In genomic region chr9:71617363-71617762, GRCm38 (mm10) we compare ENCODE assay signal across 9 mouse cellular contexts. TPM values are rescaled to one million over a fixed set of nuclear protein-coding genes. Genes with fewer than 3 reads are reported as not detected.
DNase-seq lines count a peak whose midpoint lies in the region; ATAC-seq and TF ChIP-seq lines count a peak whose summit lies in the region.
"Had no signal": no experiment of that assay in that cellular context is flagged by ENCODE, and none has a peak within 500 bp of the region (broad histone marks: within the 10 kb centered on the region; RNA-seq: fewer than 3 reads in every experiment).

No protein-coding gene starts in this region.

- H3K27ac ChIP-seq in thymus, adult 2 months (ENCODE audit: control insufficient read depth, insufficient read depth, low read length): no peak overlapping the region
- no peak overlapping the region for H3K27ac ChIP-seq in midbrain, embryonic 11.5 days (ENCODE audit: low read depth, low read length)
- H3K27ac ChIP-seq: embryonic facial prominence, embryonic 12.5 days had no signal

- H3K36me3 ChIP-seq in thymus, adult 2 months (ENCODE audit: control insufficient read depth, insufficient read depth, low read length): no peaks in the 10 kb centered on the region
- H3K36me3 ChIP-seq in midbrain, embryonic 11.5 days (ENCODE audit: control insufficient read depth, insufficient read depth, low read length): no peaks in the 10 kb centered on the region
- H3K36me3 ChIP-seq: embryonic facial prominence, embryonic 12.5 days had no signal

- H3K27me3 ChIP-seq in thymus, adult 2 months (ENCODE audit: control insufficient read depth, insufficient read depth, low read length): no peaks in the 10 kb centered on the region
- no peaks in the 10 kb centered on the region for H3K27me3 ChIP-seq in midbrain, embryonic 11.5 days (ENCODE audit: control insufficient read depth, insufficient read depth, low read length)
- H3K27me3 ChIP-seq: embryonic facial prominence, embryonic 12.5 days had no signal

- no peaks in the 10 kb centered on the region for H3K4me1 ChIP-seq in thymus, adult 2 months (replicated peaks; ENCODE audit: control insufficient read depth, insufficient read depth, low read length)
- no peaks in the 10 kb centered on the region for H3K4me1 ChIP-seq in midbrain, embryonic 11.5 days (ENCODE audit: control insufficient read depth, insufficient read depth, low read length)
- H3K4me1 ChIP-seq: embryonic facial prominence, embryonic 12.5 days had no signal

- no peak overlapping the region for H3K4me3 ChIP-seq in thymus, adult 2 months (ENCODE audit: control insufficient read depth, insufficient read depth, low read length)
- no peak overlapping the region for H3K4me3 ChIP-seq in midbrain, embryonic 11.5 days (ENCODE audit: low read depth, low read length)
- H3K4me3 ChIP-seq: embryonic facial prominence, embryonic 12.5 days had no signal

- no peak overlapping the region for H3K9ac ChIP-seq in midbrain, embryonic 11.5 days (ENCODE audit: low read length)
- H3K9ac ChIP-seq: embryonic facial prominence, embryonic 12.5 days had no signal

- H3K4me2 ChIP-seq in midbrain, embryonic 11.5 days: no peak overlapping the region
- H3K4me2 ChIP-seq: embryonic facial prominence, embryonic 12.5 days had no signal

- H3K9me3 ChIP-seq in midbrain, embryonic 11.5 days (ENCODE audit: control insufficient read depth, low read length): no peaks in the 10 kb centered on the region
- H3K9me3 ChIP-seq: embryonic facial prominence, embryonic 12.5 days had no signal

- peak; percentile 65; the same call in 1 of the 2 replicates for TF ChIP-seq CTCF in thymus, adult 2 months (IDR thresholded peaks at IDR 0.05; ENCODE audit: borderline replicate concordance, control insufficient read depth, extremely low read depth, insufficient read depth, low read length, poor library complexity)

- WGBS in thymus, adult 2 months: 53% methylated on average over 8 of the region's 8 CpGs
- 54% methylated on average over 8 of the region's 8 CpGs for WGBS in midbrain, embryonic 11.5 days

- TF ChIP-seq POLR2A in thymus, adult 2 months (IDR thresholded peaks at IDR 0.05; ENCODE audit: control insufficient read depth, extremely low read depth, insufficient read depth, low read length, poor library complexity): no peak

- intact Hi-C loops in heart, postnatal 36 days (cut with DNase I): no loop called here
- intact Hi-C loops in heart, postnatal 25 days (cut with DNase I): no loop called here

- peak; percentile 42 to 49 for DNase-seq in heart, postnatal 36 days
- DNase-seq in heart, postnatal 25 days (ENCODE audit: low spot score): no peak
- DNase-seq in thymus, adult 2 months: peak; percentile 64
- DNase-seq in thymus, adult 18-20 months: no peak
- DNase-seq in embryo, embryonic 10.5 days (ENCODE audit: low spot score): peak; percentile 64
- no peak for DNase-seq in ovary, postnatal 36 days (ENCODE audit: low spot score)
- no peak for DNase-seq in midbrain, embryonic 11.5 days (ENCODE audit: low spot score, missing footprints)

- 0 out of 2 replicates have a peak, but pooled peaks have one; percentile 53 for ATAC-seq in megakaryocyte-erythroid progenitor cell, adult 5-6 weeks (replicated peaks; ENCODE audit: low FRiP score, low TSS enrichment, poor library complexity, severe bottlenecking)
- no peak for ATAC-seq in midbrain, embryonic 11.5 days (ENCODE audit: low FRiP score)

RNA-seq across cellular contexts. Expression of gene Myzap, which starts 25.2 kb away (rescaled TPM):
- total RNA-seq in heart, postnatal 36 days (2021): 100 to 1,000 TPM; 401 to 451 TPM
- 100 to 1,000 TPM; 381 to 383 TPM for total RNA-seq in heart, postnatal 25 days (2021)
- polyA plus RNA-seq in thymus, adult 2 months (2012; rRNA removed): 4.3 and 9.6 TPM in 2 replicates
- total RNA-seq in megakaryocyte-erythroid progenitor cell, adult 5-6 weeks (2014; fragmentation: Nextera tagmentation): not detected in 2 replicates
- not detected in 2 replicates for total RNA-seq in megakaryocyte-erythroid progenitor cell, adult 5-6 weeks (2017)
- polyA plus RNA-seq in midbrain, embryonic 11.5 days (2014; fragmentation: Nextera tagmentation; extraction: Ambion mirVana): 4.5 and 6.9 TPM in 2 replicates

Comparison
In these comparisons a context has a peak if more than half of its experiments do, and no peak if none do; other contexts are left out.
1. DNase-seq: peak in heart, postnatal 36 days (2 of 2), thymus, adult 2 months (single experiment) and embryo, embryonic 10.5 days (single experiment); none in heart, postnatal 25 days (single experiment), thymus, adult 18-20 months (0 of 2), ovary, postnatal 36 days (single experiment) and midbrain, embryonic 11.5 days (single experiment).
2. RNA of gene Myzap, which starts 25.2 kb away (total RNA-seq): 401 to 451 TPM in heart, postnatal 36 days and 381 to 383 TPM in heart, postnatal 25 days; not detected in megakaryocyte-erythroid progenitor cell, adult 5-6 weeks; every median in the first group is over 100 times any median in the second.